Mouse (Mus musculus) right cerebral cortex, postnatal 25 days (tissue): ENCODE measurements around the gene Nutf2.
A peak's percentile ranks its signal among the peaks of the same experiment; 100 is the strongest.

Source experiments
- DNase-seq: peaks from one replicate; pipeline ENCODE4 v3.0.0; 2022

The Nutf2 gene

GRCm38 (mm10) chr8:105855248-105856167 is 4.9 kb upstream of the Nutf2 start:
- peak; percentile 53 for DNase-seq

DNA sequence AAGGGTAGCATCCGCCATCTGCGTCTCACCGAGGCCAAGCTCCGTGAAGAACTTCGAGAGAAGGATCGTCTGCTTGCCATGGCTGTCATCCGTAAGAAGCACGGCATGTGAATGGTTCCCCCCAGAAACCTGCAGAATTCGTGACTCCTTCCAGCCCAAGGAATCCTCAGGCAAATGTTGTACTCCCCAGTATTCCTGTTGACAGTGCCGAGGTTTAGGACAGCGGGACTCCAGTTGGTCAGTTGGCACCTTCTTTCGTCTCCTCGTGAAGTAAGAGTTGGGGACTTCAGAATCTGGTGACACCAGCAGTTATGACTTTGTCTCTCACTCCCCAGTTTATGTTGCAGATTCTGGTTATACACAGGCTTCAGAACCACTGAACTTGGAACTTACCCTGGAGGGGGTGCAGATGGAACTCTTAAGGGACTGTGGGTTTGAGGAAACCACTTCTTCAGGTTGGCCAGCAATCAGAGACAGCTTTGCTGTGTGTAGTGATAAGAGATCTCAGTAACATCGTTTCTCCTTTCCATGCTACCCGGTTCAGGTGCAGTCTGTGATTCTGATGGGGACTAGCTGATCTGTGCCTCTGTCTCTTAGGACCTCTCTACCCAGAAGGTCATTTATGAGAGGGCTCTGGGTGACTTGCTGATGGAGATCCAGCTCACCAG is 4.1 kb upstream of the Nutf2 start:
- no peak for DNase-seq

DNA sequence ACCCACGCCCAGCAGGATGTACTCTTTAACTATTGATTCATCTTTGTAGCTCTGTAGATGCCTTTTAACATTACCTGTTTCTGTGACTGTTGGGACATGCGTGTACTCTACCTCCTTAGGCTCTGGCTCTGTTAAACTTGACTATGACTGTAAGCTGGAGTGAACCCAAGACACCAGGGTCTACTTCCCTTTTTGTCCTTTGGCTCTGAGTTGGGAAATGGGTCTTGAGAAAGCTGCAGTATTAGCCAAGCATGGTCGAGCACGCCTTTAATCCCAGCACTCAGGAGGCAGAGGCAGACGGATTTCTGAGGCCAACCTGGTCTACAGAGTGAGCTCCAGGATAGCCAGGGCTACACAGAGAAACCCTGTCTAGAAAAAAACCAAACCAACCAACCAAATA is 1.9 kb upstream of the Nutf2 start:
- no peak for DNase-seq

DNA sequence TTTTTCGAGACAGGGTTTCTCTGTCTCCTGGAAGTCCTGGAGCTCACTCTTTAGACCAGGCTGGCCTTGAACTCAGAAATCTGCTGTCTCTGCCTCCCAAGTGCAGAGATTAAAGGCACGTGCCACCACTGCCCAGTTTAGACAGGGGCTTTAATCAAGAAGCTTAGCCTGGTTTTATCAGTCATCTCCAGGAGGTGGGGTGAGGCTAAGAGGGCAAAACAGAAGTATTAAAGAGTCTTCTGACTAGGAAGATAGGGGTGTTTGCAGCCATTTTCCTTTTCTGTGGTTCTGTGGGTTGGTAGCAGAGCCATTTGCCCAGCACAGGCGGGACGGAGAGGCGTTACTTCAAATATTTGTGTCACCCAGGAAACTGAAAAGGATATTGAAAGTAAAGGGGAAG is 1.1 kb upstream of the Nutf2 start:
- no peak for DNase-seq

DNA sequence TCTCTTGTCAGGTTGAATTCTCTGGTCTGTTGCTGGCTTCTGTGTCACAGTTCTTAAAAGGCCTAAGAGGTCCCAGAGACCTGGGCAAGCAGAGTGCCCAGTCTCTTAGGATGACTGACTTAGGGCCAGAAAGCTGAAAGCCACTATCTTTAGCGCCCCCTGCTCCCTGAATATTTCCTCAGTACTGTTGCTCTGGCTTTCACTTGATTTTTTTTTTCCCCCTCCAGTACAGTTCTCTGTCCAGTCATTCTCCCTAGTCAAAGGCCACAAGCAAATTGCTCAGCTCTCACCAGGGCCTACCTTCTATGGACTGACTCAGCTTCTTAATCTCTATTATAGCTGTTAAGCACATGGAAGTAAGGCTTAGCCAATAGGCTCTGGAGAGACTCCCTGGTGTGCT is 1.6 kb downstream of the Nutf2 start:
- DNase-seq = no peak

- DNase-seq = no peak
Measured at GRCm38 (mm10) chr8:105866364-105867029, 6.1 kb downstream of the Nutf2 start.

GRCm38 (mm10) chr8:105874301-105874700 is 13.9 kb downstream of the Nutf2 start:
- no peak for DNase-seq

DNA sequence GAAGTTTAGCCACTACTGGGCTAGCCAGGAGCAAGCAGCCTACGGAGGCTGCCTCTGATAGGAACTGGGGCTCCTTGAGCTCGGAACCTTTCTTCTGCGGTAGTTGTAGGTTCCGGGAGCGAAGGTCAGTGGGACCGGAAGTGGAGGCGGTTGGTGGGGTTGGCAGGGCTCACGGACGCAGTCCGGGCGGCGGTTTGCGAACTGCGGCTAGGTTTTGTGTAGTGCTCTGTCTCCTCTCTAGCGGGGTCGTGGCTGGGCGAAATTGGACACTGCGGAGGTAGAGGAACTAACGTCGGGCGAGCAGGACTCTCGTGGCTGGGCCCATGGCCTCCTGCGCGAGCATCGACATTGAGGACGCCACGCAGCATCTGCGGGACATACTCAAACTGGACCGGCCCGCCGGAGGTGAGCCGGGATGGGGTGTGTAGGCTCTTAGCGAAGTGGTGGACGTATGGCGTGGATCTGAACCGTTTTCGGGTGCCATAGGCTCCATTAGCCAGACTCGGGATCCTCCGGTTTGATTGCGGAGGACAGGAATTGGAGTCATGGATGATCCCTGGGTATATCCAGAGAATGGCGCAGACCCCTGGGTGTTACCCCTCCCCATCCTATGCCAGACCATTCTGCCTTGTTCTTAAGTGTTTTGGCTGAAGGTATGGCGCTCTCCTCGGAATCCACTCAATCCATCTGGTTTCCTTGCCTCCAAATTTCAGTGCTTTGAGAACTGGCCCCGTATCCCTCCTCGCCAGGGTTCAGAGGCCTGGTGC is 20.6 kb downstream of the Nutf2 start, which contains the start of gene Edc4:
TSS of gene Edc4 (plus strand) at position 128 of the 767 bp plus-strand sequence.
- DNase-seq = peak; percentile 84

DNA sequence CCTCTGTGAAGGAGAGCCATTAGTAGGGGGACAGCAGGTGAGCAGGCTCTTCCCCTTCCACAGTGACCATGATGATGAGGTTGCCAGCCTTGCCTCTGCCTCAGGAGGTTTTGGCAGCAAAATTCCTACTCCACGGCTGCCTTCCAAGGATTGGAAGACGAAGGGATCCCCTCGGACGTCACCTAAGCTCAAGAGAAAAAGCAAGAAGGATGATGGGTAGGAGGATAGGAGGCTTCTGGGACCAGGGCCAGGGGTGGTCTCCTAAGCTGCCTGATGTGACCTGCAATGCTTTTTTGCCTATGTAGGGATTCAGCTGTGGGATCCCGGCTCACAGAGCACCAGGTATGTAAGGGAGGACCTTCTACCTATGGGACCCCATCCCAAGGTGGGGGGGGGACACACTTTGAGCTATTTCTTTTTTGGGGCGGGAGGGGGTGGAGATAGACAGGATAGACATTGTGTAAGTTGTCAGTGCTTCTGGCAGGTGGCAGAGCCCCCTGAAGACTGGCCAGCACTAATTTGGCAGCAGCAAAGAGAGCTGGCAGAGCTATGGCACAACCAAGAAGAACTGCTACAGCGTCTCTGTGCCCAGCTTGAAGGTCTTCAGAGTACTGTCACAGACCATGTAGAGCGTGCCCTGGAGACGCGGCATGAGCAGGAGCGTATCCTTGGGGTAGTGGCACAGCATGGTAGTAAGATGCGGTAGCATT is 29.5 kb downstream of the Nutf2 start:
- no peak for DNase-seq

GRCm38 (mm10) chr8:105890870-105891269 is 30.5 kb downstream of the Nutf2 start:
- DNase-seq = peak; percentile 51

GRCm38 (mm10) chr8:105892432-105892831 is 32.1 kb downstream of the Nutf2 start:
- DNase-seq = no peak

GRCm38 (mm10) chr8:105893339-105893738 is 33.0 kb downstream of the Nutf2 start, which contains the start of gene Nrn1l:
TSS of gene Nrn1l (plus strand) at chr8:105893567.
- peak; percentile 74 for DNase-seq

DNA sequence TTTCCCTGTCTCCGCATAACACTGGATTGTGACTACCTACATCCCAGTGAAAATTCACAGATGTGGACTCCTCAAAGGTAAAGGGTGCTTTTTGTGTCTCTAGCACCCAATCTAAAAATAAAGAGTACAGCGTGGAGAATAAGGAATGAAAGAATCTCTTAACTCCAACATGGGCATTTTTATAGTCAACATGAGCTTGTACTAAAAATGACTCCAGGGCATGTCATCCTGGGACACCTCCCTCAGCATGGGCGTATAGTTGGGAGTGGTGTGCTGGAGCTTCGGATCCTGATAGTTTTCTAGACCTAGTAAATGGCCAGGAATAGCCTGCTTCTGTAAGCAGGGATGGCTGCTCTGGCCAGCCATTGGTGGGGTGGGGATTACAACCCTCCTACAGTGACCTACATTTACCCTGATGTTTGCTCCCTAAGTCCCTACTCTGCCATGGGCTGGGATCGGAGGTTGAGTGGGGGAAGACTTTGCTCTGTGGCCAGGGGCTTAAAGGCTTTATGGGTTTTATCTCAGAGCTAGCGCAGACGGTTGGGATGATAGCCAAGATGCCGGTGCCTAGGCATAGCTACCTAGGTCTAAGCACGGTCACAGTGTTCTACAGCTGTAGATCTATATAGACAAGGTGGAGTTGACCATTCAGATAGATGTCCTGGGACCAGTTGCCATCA is 37.6 kb downstream of the Nutf2 start:
- DNase-seq = no peak

- peak; percentile 94 for DNase-seq
Measured at GRCm38 (mm10) chr8:105900180-105900940, 40.0 kb downstream of the Nutf2 start, which contains the start of gene Pskh1. TSS of gene Pskh1 (plus strand) at chr8:105900441.

- DNase-seq = no peak
Measured at GRCm38 (mm10) chr8:105900941-105901616, 40.7 kb downstream of the Nutf2 start.

- no peak for DNase-seq
Measured at GRCm38 (mm10) chr8:105919390-105919789, 59.0 kb downstream of the Nutf2 start.

DNA sequence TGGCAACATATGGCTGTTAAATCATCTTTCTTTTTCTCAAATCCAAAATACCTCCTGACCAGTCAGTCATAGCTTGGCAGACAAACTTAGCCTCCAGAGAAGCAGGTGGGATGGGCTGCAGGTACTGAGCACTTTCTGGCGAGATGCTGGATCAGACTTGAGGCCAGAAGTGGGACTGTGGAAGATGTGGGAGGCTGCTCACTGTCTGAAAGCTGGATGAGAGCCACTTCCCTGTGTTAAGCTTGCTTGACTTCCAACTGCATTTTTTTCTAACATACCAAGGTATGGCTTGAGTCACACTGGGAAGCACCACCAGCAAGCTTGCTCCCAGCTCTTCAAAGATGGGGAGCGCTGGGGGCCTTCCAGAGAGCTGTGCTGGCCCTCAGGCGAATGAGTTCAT is 64.7 kb downstream of the Nutf2 start:
- DNase-seq = no peak
